Mouse (Mus musculus): ENCODE data around the gene Dus1l. TPM values are rescaled to one million over a fixed set of nuclear protein-coding genes. Genes with fewer than 3 reads are reported as not detected.
"Not testable (repeated sequence)": the region's sequence is repeated elsewhere in the genome, so short reads cannot be mapped to it uniquely, and the experiment has no call there.

Gene Dus1l
- polyA plus RNA-seq, 1 experiment from 2014 or later: 42.2 TPM

GRCm38 (mm10) chr11:120785145-120785544 is 11.1 kb downstream of the Dus1l start:
- H3K27ac ChIP-seq (ENCODE audit: low read length): no peak overlapping the region; the same call in 1 of the 2 replicates
- 35% methylated on average over 9 of the region's 9 CpGs for WGBS
- no peak for ATAC-seq

DNA sequence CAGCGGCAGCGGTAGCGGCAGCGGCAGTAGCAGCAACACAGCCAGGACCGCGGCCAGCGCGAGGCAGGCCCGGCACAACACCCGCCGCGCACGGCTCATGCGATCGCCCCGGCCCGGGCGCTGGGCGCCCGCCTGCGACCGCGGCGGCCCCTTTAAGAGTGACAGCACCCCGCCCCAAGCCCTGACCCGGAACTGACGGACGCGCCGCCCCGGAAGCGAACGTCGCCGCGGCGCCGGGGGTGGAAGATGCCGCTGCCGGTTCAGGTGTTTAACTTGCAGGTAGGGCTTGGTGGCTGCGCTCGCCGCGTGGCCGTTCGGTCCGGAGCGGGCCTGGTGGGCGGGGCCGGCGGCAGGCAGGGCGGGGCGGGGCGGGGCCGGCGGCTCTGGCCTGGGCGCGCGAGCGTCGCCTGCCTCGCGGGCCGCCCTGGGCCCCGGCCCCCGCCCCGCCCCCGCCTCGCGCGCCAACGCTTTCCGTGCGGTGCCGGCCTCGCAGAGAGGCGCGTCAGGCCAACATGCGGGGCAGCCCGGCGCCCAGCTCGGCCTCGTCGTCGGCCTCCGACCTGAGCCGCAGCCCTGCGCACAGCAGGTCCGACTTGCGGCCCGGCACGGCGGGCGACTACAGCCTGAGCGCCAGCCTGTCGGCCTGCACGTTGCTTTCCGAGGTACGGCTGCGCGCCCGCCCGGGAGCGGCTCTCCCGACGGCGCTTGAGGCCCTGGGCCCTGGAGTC is 12.0 kb downstream of the Dus1l start, which contains the start of the genes Rfng and Gps1:
Gene Rfng, minus strand, starts transcription at position 144 of the 728 bp plus-strand sequence.
Gene Gps1, plus strand, starts transcription at position 209 of the 728 bp plus-strand sequence.
- Histone ChIP-seq H3K36me3 (ENCODE audit: control insufficient read depth, insufficient read depth, low read length) (peaks cover 28% of the 10 kb centered on the region), H3K9me3 (replicated peaks; ENCODE audit: control insufficient read depth, low read length, poor library complexity, severe bottlenecking) (no peaks in the 10 kb centered on the region), H3K9ac (ENCODE audit: low read depth, low read length) (peak within 1 kb of the TSS; percentile 96), H3K4me3 (ENCODE audit: low read depth, low read length) (peak within 1 kb of the TSS; percentile 66), H3K4me1 (ENCODE audit: control insufficient read depth, insufficient read depth, low read length) (peaks cover 19% of the 10 kb centered on the region), H3K27ac (ENCODE audit: low read length) (peak within 1 kb of the TSS; percentile 70), H3K4me2 (ENCODE audit: low read length) (peak within 1 kb of the TSS; percentile 92), H3K27me3 (ENCODE audit: control insufficient read depth, insufficient read depth, low read depth, low read length) (no peaks in the 10 kb centered on the region)
- WGBS: under 1% methylated on average over 90 of the region's 107 CpGs
- peak; percentile 91 for ATAC-seq

More at GRCm38 (mm10) chr11:120785145-120785544, 11.1 kb downstream of the Dus1l start:
- Histone ChIP-seq H3K27me3 (ENCODE audit: control insufficient read depth, insufficient read depth, low read depth, low read length) (no peaks in the 10 kb centered on the region), H3K36me3 (ENCODE audit: control insufficient read depth, insufficient read depth, low read length) (peaks cover 33% of the 10 kb centered on the region), H3K4me1 (ENCODE audit: control insufficient read depth, insufficient read depth, low read length) (peaks cover 19% of the 10 kb centered on the region), H3K9me3 (replicated peaks; ENCODE audit: control insufficient read depth, low read length, poor library complexity, severe bottlenecking) (no peaks in the 10 kb centered on the region), H3K4me3 (ENCODE audit: low read depth, low read length) (peak overlapping the region; percentile 66), H3K4me2 (ENCODE audit: low read length) (peak overlapping the region; percentile 92), H3K9ac (ENCODE audit: low read depth, low read length) (peak overlapping the region; percentile 96)

DNA sequence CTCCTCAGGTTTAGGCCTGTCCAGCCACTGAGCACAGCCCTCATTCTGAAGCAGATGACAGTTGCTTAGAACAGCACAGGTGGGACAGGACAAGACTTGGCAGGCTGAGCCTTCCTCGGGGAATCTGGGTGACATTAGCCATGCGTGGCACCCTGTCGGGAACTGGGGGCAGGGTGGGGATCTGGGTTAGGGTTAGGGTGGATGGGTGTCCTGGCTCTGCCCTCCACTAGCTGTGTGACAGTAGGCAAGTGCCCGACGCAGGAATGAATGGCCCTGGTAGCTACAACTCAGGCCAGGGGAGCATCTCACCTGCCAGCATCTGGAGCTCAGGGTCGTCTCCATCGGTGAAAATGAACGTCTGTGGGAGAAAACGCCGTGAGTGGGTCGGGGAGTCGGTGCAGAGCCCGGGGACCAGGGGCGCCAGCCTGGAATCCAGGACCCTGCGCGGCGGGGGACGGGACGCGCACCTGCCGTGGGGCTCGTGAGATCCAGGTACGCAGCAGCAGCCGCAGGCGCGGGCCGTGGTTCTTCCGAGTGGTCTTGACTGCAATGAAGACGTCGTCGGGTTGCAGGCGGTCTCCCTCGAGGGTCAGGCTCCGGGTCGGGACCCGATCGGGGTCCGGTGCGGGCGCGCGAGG is 12.7 kb downstream of the Dus1l start:
- 2% methylated on average over 42 of the region's 42 CpGs for WGBS
- peak overlapping the region; percentile 70 for H3K27ac ChIP-seq (ENCODE audit: low read length)
- H3K9me3 ChIP-seq (replicated peaks; ENCODE audit: control insufficient read depth, low read length, poor library complexity, severe bottlenecking): no peaks in the 10 kb centered on the region
- H3K9ac ChIP-seq (ENCODE audit: low read depth, low read length): peak overlapping the region; percentile 96
- H3K36me3 ChIP-seq (ENCODE audit: control insufficient read depth, insufficient read depth, low read length): peaks cover 25% of the 10 kb centered on the region; the same call in 1 of the 2 replicates
- peaks cover 19% of the 10 kb centered on the region for H3K4me1 ChIP-seq (ENCODE audit: control insufficient read depth, insufficient read depth, low read length)
- H3K4me2 ChIP-seq (ENCODE audit: low read length): peak overlapping the region; percentile 80
- H3K4me3 ChIP-seq (ENCODE audit: low read depth, low read length): peak overlapping the region; percentile 66
- no peaks in the 10 kb centered on the region for H3K27me3 ChIP-seq (ENCODE audit: control insufficient read depth, insufficient read depth, low read depth, low read length)
- ATAC-seq: peak; percentile 22

DNA sequence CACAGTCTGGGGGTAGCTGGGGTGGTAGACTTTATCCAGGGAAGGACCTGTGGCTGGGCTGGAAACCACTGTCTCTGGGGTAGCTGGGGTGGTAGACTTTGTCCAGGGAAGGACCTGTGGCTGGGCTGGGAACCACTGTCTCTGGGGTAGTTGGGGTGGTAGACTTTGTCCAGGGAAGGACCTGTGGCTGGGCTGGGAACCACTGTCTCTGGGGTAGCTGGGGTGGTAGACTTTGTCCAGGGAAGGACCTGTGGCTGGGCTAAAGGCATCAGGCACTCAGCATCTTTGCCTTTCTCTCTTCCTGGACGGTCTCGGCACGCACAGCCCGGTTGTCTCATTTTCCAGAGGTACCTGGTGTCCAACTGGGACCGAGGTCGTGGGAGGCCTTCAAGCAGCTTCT is 14.8 kb downstream of the Dus1l start:
- H3K9ac ChIP-seq (ENCODE audit: low read depth, low read length); H3K27me3 ChIP-seq (ENCODE audit: control insufficient read depth, insufficient read depth, low read depth, low read length); H3K27ac ChIP-seq (ENCODE audit: low read length); H3K9me3 ChIP-seq (replicated peaks; ENCODE audit: control insufficient read depth, low read length, poor library complexity, severe bottlenecking); H3K4me3 ChIP-seq (ENCODE audit: low read depth, low read length); ATAC-seq; H3K4me2 ChIP-seq (ENCODE audit: low read length): not testable (repeated sequence)
- WGBS: 95% methylated on average over 6 of the region's 6 CpGs
- Histone ChIP-seq H3K36me3 (ENCODE audit: control insufficient read depth, insufficient read depth, low read length) (peaks cover 13% of the 10 kb centered on the region; the same call in 1 of the 2 replicates), H3K4me1 (ENCODE audit: control insufficient read depth, insufficient read depth, low read length) (peaks cover 19% of the 10 kb centered on the region)

- H3K27ac ChIP-seq (ENCODE audit: low read length): no peak overlapping the region
- H3K4me3 ChIP-seq (ENCODE audit: low read depth, low read length): no peak overlapping the region
- H3K4me2 ChIP-seq (ENCODE audit: low read length): no peak overlapping the region
- H3K9ac ChIP-seq (ENCODE audit: low read depth, low read length): no peak overlapping the region
- H3K4me1 ChIP-seq (ENCODE audit: control insufficient read depth, insufficient read depth, low read length): peaks cover 10% of the 10 kb centered on the region
- 74% methylated on average over 1 of the region's 1 CpGs for WGBS
- no peak for ATAC-seq
- no peaks in the 10 kb centered on the region for H3K27me3 ChIP-seq (ENCODE audit: control insufficient read depth, insufficient read depth, low read depth, low read length)
- no peaks in the 10 kb centered on the region for H3K9me3 ChIP-seq (replicated peaks; ENCODE audit: control insufficient read depth, low read length, poor library complexity, severe bottlenecking)
- peaks cover 13% of the 10 kb centered on the region; the same call in 1 of the 2 replicates for H3K36me3 ChIP-seq (ENCODE audit: control insufficient read depth, insufficient read depth, low read length)
Measured at GRCm38 (mm10) chr11:120779876-120780275, 16.3 kb downstream of the Dus1l start.

- WGBS: 27% methylated on average over 6 of the region's 6 CpGs
- no peak overlapping the region for H3K4me2 ChIP-seq (ENCODE audit: low read length)
- H3K9me3 ChIP-seq (replicated peaks; ENCODE audit: control insufficient read depth, low read length, poor library complexity, severe bottlenecking): no peaks in the 10 kb centered on the region
- no peak for ATAC-seq
- peaks cover 13% of the 10 kb centered on the region; the same call in 1 of the 2 replicates for H3K36me3 ChIP-seq (ENCODE audit: control insufficient read depth, insufficient read depth, low read length)
- H3K27me3 ChIP-seq (ENCODE audit: control insufficient read depth, insufficient read depth, low read depth, low read length): no peaks in the 10 kb centered on the region
- H3K4me1 ChIP-seq (ENCODE audit: control insufficient read depth, insufficient read depth, low read length): no peaks in the 10 kb centered on the region; the same call in 1 of the 2 replicates
- H3K9ac ChIP-seq (ENCODE audit: low read depth, low read length): no peak overlapping the region
- no peak overlapping the region for H3K27ac ChIP-seq (ENCODE audit: low read length)
- H3K4me3 ChIP-seq (ENCODE audit: low read depth, low read length): no peak overlapping the region
Measured at GRCm38 (mm10) chr11:120777123-120777522, 19.1 kb downstream of the Dus1l start.

DNA sequence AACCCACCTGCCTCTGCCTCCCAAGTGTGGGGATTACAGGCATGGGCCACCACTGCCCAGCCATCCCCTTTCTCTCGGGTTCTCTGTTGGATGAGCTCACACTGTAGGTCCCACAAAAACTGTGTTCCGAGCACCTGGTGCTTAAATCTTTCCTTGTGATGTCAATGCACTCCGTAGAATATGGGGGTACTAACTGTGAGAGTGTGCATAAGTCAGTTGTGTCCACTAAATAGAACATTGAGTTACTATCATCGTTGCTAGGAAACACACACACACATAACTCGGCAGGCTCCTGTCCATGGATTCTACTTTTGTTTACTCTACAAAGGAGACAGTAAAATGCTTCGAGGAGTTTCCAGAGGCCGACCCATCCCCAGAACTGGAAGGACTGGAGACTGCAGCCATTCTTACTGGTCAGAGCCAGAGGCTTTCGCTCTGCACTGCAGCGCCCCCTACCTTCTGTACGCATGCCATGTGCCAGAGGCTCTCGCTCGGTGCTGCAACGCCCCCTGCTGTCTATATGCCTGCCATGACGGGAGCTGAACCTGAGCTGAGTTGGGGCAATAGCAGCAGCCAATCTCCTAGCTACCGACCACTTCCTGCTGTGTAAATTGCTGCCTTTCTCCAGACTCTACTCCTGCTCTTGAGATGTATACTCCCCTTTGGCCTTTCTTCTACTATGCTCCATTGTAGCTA is 20.3 kb downstream of the Dus1l start:
- H3K9me3 ChIP-seq (replicated peaks; ENCODE audit: control insufficient read depth, low read length, poor library complexity, severe bottlenecking): no peaks in the 10 kb centered on the region
- no peak overlapping the region for H3K9ac ChIP-seq (ENCODE audit: low read depth, low read length)
- no peak overlapping the region for H3K27ac ChIP-seq (ENCODE audit: low read length)
- H3K4me3 ChIP-seq (ENCODE audit: low read depth, low read length): no peak overlapping the region
- H3K36me3 ChIP-seq (ENCODE audit: control insufficient read depth, insufficient read depth, low read length): peaks cover 6% of the 10 kb centered on the region; the same call in 1 of the 2 replicates
- no peak overlapping the region for H3K4me2 ChIP-seq (ENCODE audit: low read length)
- WGBS: 29% methylated on average over 15 of the region's 15 CpGs
- no peaks in the 10 kb centered on the region for H3K27me3 ChIP-seq (ENCODE audit: control insufficient read depth, insufficient read depth, low read depth, low read length)
- ATAC-seq: peak; percentile 83
- H3K4me1 ChIP-seq (ENCODE audit: control insufficient read depth, insufficient read depth, low read length): no peaks in the 10 kb centered on the region; the same call in 1 of the 2 replicates

GRCm38 (mm10) chr11:120773463-120774190 is 22.6 kb downstream of the Dus1l start:
- no peak overlapping the region for H3K27ac ChIP-seq (ENCODE audit: low read length)
- no peak for ATAC-seq
- H3K9ac ChIP-seq (ENCODE audit: low read depth, low read length): no peak overlapping the region; the same call in 1 of the 2 replicates
- no peaks in the 10 kb centered on the region; the same call in 1 of the 2 replicates for H3K4me1 ChIP-seq (ENCODE audit: control insufficient read depth, insufficient read depth, low read length)
- no peak overlapping the region for H3K4me3 ChIP-seq (ENCODE audit: low read depth, low read length)
- no peak overlapping the region for H3K4me2 ChIP-seq (ENCODE audit: low read length)
- H3K9me3 ChIP-seq (replicated peaks; ENCODE audit: control insufficient read depth, low read length, poor library complexity, severe bottlenecking): no peaks in the 10 kb centered on the region
- no peaks in the 10 kb centered on the region for H3K27me3 ChIP-seq (ENCODE audit: control insufficient read depth, insufficient read depth, low read depth, low read length)
- 87% methylated on average over 7 of the region's 7 CpGs for WGBS
- H3K36me3 ChIP-seq (ENCODE audit: control insufficient read depth, insufficient read depth, low read length): no peaks in the 10 kb centered on the region
